Mouse (Mus musculus): ENCODE data around the gene Nbr1. TPM values are rescaled to one million over a fixed set of nuclear protein-coding genes. Genes with fewer than 3 reads are reported as not detected.

Nbr1 gene
- polyA plus RNA-seq, 1 experiment from 2014 or later = 57.2 TPM

GRCm38 (mm10) chr11:101587676-101588075 is 35.7 kb downstream of the Nbr1 start:
- WGBS = 90% methylated on average over 10 of the region's 10 CpGs
- TF ChIP-seq EP300 (IDR thresholded peaks at IDR 0.05) (no peak), CTCF (IDR thresholded peaks at IDR 0.05) (no peak)
- Histone ChIP-seq H3K4me2 (replicated peaks; ENCODE audit: low read depth, low read length) (no peak overlapping the region), H3K9me3 (ENCODE audit: low read length) (no peaks in the 10 kb centered on the region), H3K27me3 (replicated peaks; ENCODE audit: insufficient read depth, low read length) (no peaks in the 10 kb centered on the region), H3K9ac (replicated peaks; ENCODE audit: low read depth) (no peak overlapping the region), H3K4me1 (ENCODE audit: insufficient read depth, low read depth, low read length) (no peaks in the 10 kb centered on the region; the same call in 1 of the 2 replicates), H3K36me3 (ENCODE audit: insufficient read depth, low read length) (no peaks in the 10 kb centered on the region), H3K27ac (ENCODE audit: low read length) (no peak overlapping the region), H3K4me3 (ENCODE audit: low read depth, low read length) (no peak overlapping the region)
- DNase-seq (ENCODE audit: low spot score) (peak; percentile 13), ATAC-seq (no peak)

- Histone ChIP-seq H3K4me3 (ENCODE audit: low read depth, low read length) (no peak overlapping the region), H3K9ac (replicated peaks; ENCODE audit: low read depth) (no peak overlapping the region), H3K4me1 (ENCODE audit: insufficient read depth, low read depth, low read length) (no peaks in the 10 kb centered on the region), H3K36me3 (ENCODE audit: insufficient read depth, low read length) (no peaks in the 10 kb centered on the region), H3K4me2 (replicated peaks; ENCODE audit: low read depth, low read length) (no peak overlapping the region), H3K9me3 (ENCODE audit: low read length) (no peaks in the 10 kb centered on the region), H3K27ac (ENCODE audit: low read length) (no peak overlapping the region), H3K27me3 (replicated peaks; ENCODE audit: insufficient read depth, low read length) (no peaks in the 10 kb centered on the region)
- no peak for ATAC-seq
- TF ChIP-seq CTCF (IDR thresholded peaks at IDR 0.05) (no peak), EP300 (IDR thresholded peaks at IDR 0.05) (no peak)
- WGBS = 89% methylated on average over 7 of the region's 7 CpGs
- DNase-seq (ENCODE audit: low spot score) = no peak
Observed at GRCm38 (mm10) chr11:101588868-101589267, 36.9 kb downstream of the Nbr1 start.

DNA sequence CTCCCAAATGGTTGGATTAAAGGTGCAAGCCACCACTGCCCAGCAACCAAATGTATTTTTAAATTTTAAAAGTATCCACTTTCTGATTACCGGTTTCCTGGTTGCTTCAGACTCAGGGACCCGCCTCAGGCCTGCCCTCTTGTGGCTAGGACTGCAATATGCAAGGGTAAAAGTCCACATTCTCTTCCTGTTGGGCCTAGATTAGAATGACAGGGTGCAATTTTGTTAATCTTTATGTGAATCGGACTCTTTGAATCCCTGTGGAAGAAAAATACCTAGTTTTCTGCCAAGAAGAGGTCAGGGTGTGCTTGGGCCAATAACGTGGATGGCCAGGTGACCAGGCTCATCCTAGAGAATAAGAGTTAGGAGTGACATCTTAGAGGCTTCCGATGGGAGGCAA is 37.5 kb downstream of the Nbr1 start:
- ATAC-seq (no peak), DNase-seq (ENCODE audit: low spot score) (peak; percentile 77)
- Histone ChIP-seq H3K4me1 (ENCODE audit: insufficient read depth, low read depth, low read length) (no peaks in the 10 kb centered on the region), H3K4me3 (ENCODE audit: low read depth, low read length) (no peak overlapping the region), H3K27me3 (replicated peaks; ENCODE audit: insufficient read depth, low read length) (no peaks in the 10 kb centered on the region), H3K36me3 (ENCODE audit: insufficient read depth, low read length) (no peaks in the 10 kb centered on the region), H3K9me3 (ENCODE audit: low read length) (no peaks in the 10 kb centered on the region), H3K9ac (replicated peaks; ENCODE audit: low read depth) (no peak overlapping the region), H3K27ac (ENCODE audit: low read length) (no peak overlapping the region), H3K4me2 (replicated peaks; ENCODE audit: low read depth, low read length) (no peak overlapping the region)
- TF ChIP-seq EP300 (IDR thresholded peaks at IDR 0.05) = no peak
- peak; percentile 83 for TF ChIP-seq CTCF (IDR thresholded peaks at IDR 0.05)
- WGBS = 27% methylated on average over 5 of the region's 5 CpGs

DNA sequence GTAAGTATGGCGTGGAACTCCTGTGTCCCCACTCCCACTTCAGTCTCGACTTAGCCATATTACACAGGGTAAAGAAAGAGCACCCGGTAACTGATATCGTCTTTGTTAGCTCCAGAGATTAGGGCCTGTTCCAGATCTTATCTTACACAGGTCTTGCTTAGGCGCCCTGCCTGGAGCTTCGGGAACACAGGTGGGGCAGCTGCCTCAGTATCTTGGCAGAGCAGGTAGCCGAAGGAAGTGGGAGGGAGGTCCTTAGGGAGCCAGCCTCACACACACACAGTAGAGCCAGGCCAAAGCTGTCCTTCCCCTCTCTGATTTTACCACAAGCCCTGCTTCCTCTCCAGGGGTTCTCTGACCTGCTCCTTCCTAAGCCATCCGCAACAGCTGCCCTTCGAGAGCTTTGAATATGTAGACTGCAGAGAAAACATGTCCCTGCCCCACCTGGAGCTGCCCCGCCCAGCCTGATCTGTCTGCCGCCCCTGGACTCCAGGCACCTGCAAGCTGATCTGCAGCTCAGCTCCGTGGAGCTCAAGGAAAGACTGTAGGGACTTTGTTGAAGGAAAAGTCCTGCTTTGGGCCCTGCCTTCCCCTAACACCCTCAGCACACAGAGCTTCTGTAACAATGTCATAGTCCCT is 38.2 kb downstream of the Nbr1 start:
- Histone ChIP-seq H3K4me3 (ENCODE audit: low read depth, low read length) (no peak overlapping the region), H3K9me3 (ENCODE audit: low read length) (no peaks in the 10 kb centered on the region), H3K27me3 (replicated peaks; ENCODE audit: insufficient read depth, low read length) (no peaks in the 10 kb centered on the region), H3K36me3 (ENCODE audit: insufficient read depth, low read length) (no peaks in the 10 kb centered on the region), H3K27ac (ENCODE audit: low read length) (no peak overlapping the region), H3K4me2 (replicated peaks; ENCODE audit: low read depth, low read length) (no peak overlapping the region), H3K9ac (replicated peaks; ENCODE audit: low read depth) (no peak overlapping the region), H3K4me1 (ENCODE audit: insufficient read depth, low read depth, low read length) (no peaks in the 10 kb centered on the region)
- TF ChIP-seq EP300 (IDR thresholded peaks at IDR 0.05) (no peak), CTCF (IDR thresholded peaks at IDR 0.05) (no peak)
- ATAC-seq (no peak), DNase-seq (ENCODE audit: low spot score) (no peak)
- 62% methylated on average over 12 of the region's 12 CpGs for WGBS

GRCm38 (mm10) chr11:101599156-101599555 is 47.2 kb downstream of the Nbr1 start, which contains the start of gene Gm11634:
Gm11634 (minus strand) TSS chr11:101599256.
- Histone ChIP-seq H3K4me3 (ENCODE audit: low read depth, low read length) (no peak within 1 kb of the TSS), H3K9me3 (ENCODE audit: low read length) (no peaks in the 10 kb centered on the region), H3K36me3 (ENCODE audit: insufficient read depth, low read length) (no peaks in the 10 kb centered on the region), H3K4me2 (replicated peaks; ENCODE audit: low read depth, low read length) (no peak within 1 kb of the TSS), H3K9ac (replicated peaks; ENCODE audit: low read depth) (no peak within 1 kb of the TSS), H3K27me3 (replicated peaks; ENCODE audit: insufficient read depth, low read length) (no peaks in the 10 kb centered on the region), H3K4me1 (ENCODE audit: insufficient read depth, low read depth, low read length) (no peaks in the 10 kb centered on the region), H3K27ac (ENCODE audit: low read length) (no peak within 1 kb of the TSS)
- no peak for DNase-seq (ENCODE audit: low spot score)
- no peak for TF ChIP-seq CTCF (IDR thresholded peaks at IDR 0.05)
- TF ChIP-seq EP300 (IDR thresholded peaks at IDR 0.05) = no peak
- ATAC-seq = no peak
- WGBS = 69% methylated on average over 6 of the region's 6 CpGs

- Histone ChIP-seq H3K4me3 (ENCODE audit: low read depth, low read length) (no peak overlapping the region), H3K4me1 (ENCODE audit: insufficient read depth, low read depth, low read length) (no peaks in the 10 kb centered on the region), H3K4me2 (replicated peaks; ENCODE audit: low read depth, low read length) (no peak overlapping the region), H3K9ac (replicated peaks; ENCODE audit: low read depth) (no peak overlapping the region), H3K36me3 (ENCODE audit: insufficient read depth, low read length) (no peaks in the 10 kb centered on the region), H3K9me3 (ENCODE audit: low read length) (no peaks in the 10 kb centered on the region), H3K27ac (ENCODE audit: low read length) (no peak overlapping the region), H3K27me3 (replicated peaks; ENCODE audit: insufficient read depth, low read length) (no peaks in the 10 kb centered on the region)
- 5% methylated on average over 3 of the region's 3 CpGs for WGBS
- DNase-seq (ENCODE audit: low spot score) = peak; percentile 88
- TF ChIP-seq EP300 (IDR thresholded peaks at IDR 0.05) (no peak), CTCF (IDR thresholded peaks at IDR 0.05) (no peak)
- no peak for ATAC-seq
Observed at GRCm38 (mm10) chr11:101602491-101602890, 50.5 kb downstream of the Nbr1 start.

Data from lung, postnatal 0 days (tissue).